Mouse (Mus musculus) liver, embryonic 14.5 days (tissue): Measurements from ENCODE around the gene Mfsd14b. TPM values are rescaled to one million over a fixed set of nuclear protein-coding genes. Genes with fewer than 3 reads are reported as not detected.

Experiments
- ATAC-seq: fragments of 200-750 bp; cut with Nextera tagmentation; 2 replicates; pipeline ENCODE4 v1.8.0; 2017; ENCODE audit warnings: moderate number of reproducible peaks, mild to moderate bottlenecking, moderate library complexity; ENCODE audit not compliant: insufficient read depth
- DNase-seq, 3 experiments: peaks; one replicate each; pipeline ENCODE4 v3.0.0-alpha.2; 2012 to 2013; ENCODE audit warnings: low read depth in 3 of 3, low spot score in 3 of 3
- H3K27ac ChIP-seq: fragments of 300-500 bp; sonication (generic); 2 replicates; pipeline ENCODE4 v1.5.1; 2014; ENCODE audit warnings: moderate library complexity, mild to moderate bottlenecking, control low read depth, inconsistent platforms
- H3K27me3 ChIP-seq: fragments of 300-500 bp; sonication (generic); 2 replicates; pipeline ENCODE4 v1.6.1; 2014; ENCODE audit warnings: mild to moderate bottlenecking, low read length, moderate library complexity; ENCODE audit not compliant: control insufficient read depth, insufficient read depth
- H3K36me3 ChIP-seq: fragments of 300-500 bp; sonication (generic); replicated peaks from 2 replicates; pipeline ENCODE4 v1.6.1; 2014; ENCODE audit warnings: low read depth; ENCODE audit not compliant: control insufficient read depth, insufficient read depth
- H3K4me1 ChIP-seq, 2 experiments: fragments of 200-500 bp in 1 of 2; fragments of 300-500 bp in 1 of 2; sonication (generic) in 1 of 2; replicated peaks; 2 replicates each; pipeline ENCODE4 v1.6.1; 2012 to 2014; ENCODE audit warnings: antibody characterized with exemption in 1 of 2, inconsistent platforms in 1 of 2, low read length in 1 of 2; ENCODE audit not compliant: control insufficient read depth in 2 of 2, insufficient read depth in 2 of 2
- H3K4me2 ChIP-seq: fragments of 300-500 bp; sonication (generic); 2 replicates; pipeline ENCODE4 v1.6.1; 2014; ENCODE audit warnings: low read depth, mild to moderate bottlenecking, control low read depth, moderate library complexity
- H3K4me3 ChIP-seq, 2 experiments: fragments of 200-500 bp in 1 of 2; fragments of 300-500 bp in 1 of 2; sonication (generic) in 1 of 2; 2 replicates each; pipeline ENCODE4 v1.5.1; 2012 to 2014; ENCODE audit warnings: low read depth in 2 of 2, low read length in 2 of 2, mild to moderate bottlenecking in 2 of 2, control low read depth in 1 of 2, inconsistent platforms in 1 of 2, moderate library complexity in 1 of 2; ENCODE audit not compliant: insufficient read depth in 1 of 2
- H3K9ac ChIP-seq: fragments of 300-500 bp; sonication (generic); replicated peaks from 2 replicates; pipeline ENCODE4 v1.6.1; 2014; ENCODE audit warnings: mild to moderate bottlenecking, control low read depth, moderate library complexity
- H3K9me3 ChIP-seq: fragments of 300-500 bp; sonication (generic); 2 replicates; pipeline ENCODE4 v1.6.1; 2016; ENCODE audit warnings: low read length, mixed read lengths; ENCODE audit not compliant: control insufficient read depth
- CTCF ChIP-seq: IDR thresholded peaks from 2 replicates; pipeline ENCODE4 v1.5.1; 2016; ENCODE audit warnings: antibody characterized with exemption, low read depth, control low read depth
- EP300 ChIP-seq: IDR thresholded peaks from 2 replicates; pipeline ENCODE4 v1.6.1; 2016; ENCODE audit warnings: antibody characterized with exemption, low read depth
- WGBS: fragments of 180-500 bp; shearing (Covaris S2); extraction: QIAGEN DNeasy Blood & Tissue Kit; methylation state at CpG from one replicate; pipeline ENCODE4 v1.1.7; 2014; ENCODE audit not compliant: insufficient replicate concordance; 5-methylcytosine and 5-hydroxymethylcytosine counted together
- polyA plus RNA-seq, 2 experiments: library from polyadenylated mRNA; depleted of rRNA in 1 of 2; stranded (reverse) in 1 of 2; unstranded in 1 of 2; fragments of >200 nt; fragmentation: Nextera tagmentation in 1 of 2; extraction: Ambion mirVana in 1 of 2; gene quantifications; 2 replicates each; pipeline versions ENCODE4 v1.2.1 to v1.2.3; 2012 to 2014

The Mfsd14b gene
- polyA plus RNA-seq, 2 experiments = 14.3 to 41.2 TPM

GRCm38 (mm10) chr13:65097018-65097417, 15.8 kb downstream of the Mfsd14b start:
- no peak overlapping the region for H3K27ac ChIP-seq
- H3K9me3 ChIP-seq = no peaks in the 10 kb centered on the region
- peaks cover 0 to 3% of the 10 kb centered on the region in 2 experiments; a peak in 1 of 4 replicates for H3K4me1 ChIP-seq
- H3K4me3 ChIP-seq = no peak overlapping the region
- peaks cover 4% of the 10 kb centered on the region; the same call in 1 of the 2 replicates for H3K36me3 ChIP-seq
- DNase-seq = no peak
- H3K27me3 ChIP-seq = no peaks in the 10 kb centered on the region
- H3K9ac ChIP-seq = no peak overlapping the region
- no peak for TF ChIP-seq CTCF
- no peak for TF ChIP-seq EP300
- H3K4me2 ChIP-seq = no peak overlapping the region
- no peak for ATAC-seq

- ATAC-seq = no peak
- no peak for DNase-seq
- H3K4me1 ChIP-seq = peaks cover 0 to 3% of the 10 kb centered on the region in 2 experiments; a peak in 1 of 4 replicates
- peaks cover 4% of the 10 kb centered on the region; the same call in 1 of the 2 replicates for H3K36me3 ChIP-seq
- no peaks in the 10 kb centered on the region for H3K27me3 ChIP-seq
- H3K4me3 ChIP-seq = no peak overlapping the region
- H3K9me3 ChIP-seq = no peaks in the 10 kb centered on the region
- 76% methylated on average over 4 of the region's 4 CpGs for WGBS
- no peak overlapping the region for H3K4me2 ChIP-seq
- H3K27ac ChIP-seq = no peak overlapping the region
- H3K9ac ChIP-seq = no peak overlapping the region
- TF ChIP-seq EP300 = no peak
- no peak for TF ChIP-seq CTCF
Observed at GRCm38 (mm10) chr13:65095923-65096322, 16.9 kb downstream of the Mfsd14b start.

GRCm38 (mm10) chr13:65069969-65070368, 42.8 kb downstream of the Mfsd14b start:
- no peak overlapping the region for H3K4me3 ChIP-seq
- H3K9me3 ChIP-seq = no peaks in the 10 kb centered on the region
- H3K27me3 ChIP-seq = no peaks in the 10 kb centered on the region
- 76% methylated on average over 2 of the region's 2 CpGs for WGBS
- no peak overlapping the region for H3K4me2 ChIP-seq
- no peak for ATAC-seq
- no peak for DNase-seq
- TF ChIP-seq CTCF (no peak), EP300 (no peak)
- no peak overlapping the region for H3K9ac ChIP-seq
- H3K4me1 ChIP-seq = no peaks in the 10 kb centered on the region
- no peak overlapping the region for H3K27ac ChIP-seq
- H3K36me3 ChIP-seq = peaks cover 14% of the 10 kb centered on the region

DNA sequence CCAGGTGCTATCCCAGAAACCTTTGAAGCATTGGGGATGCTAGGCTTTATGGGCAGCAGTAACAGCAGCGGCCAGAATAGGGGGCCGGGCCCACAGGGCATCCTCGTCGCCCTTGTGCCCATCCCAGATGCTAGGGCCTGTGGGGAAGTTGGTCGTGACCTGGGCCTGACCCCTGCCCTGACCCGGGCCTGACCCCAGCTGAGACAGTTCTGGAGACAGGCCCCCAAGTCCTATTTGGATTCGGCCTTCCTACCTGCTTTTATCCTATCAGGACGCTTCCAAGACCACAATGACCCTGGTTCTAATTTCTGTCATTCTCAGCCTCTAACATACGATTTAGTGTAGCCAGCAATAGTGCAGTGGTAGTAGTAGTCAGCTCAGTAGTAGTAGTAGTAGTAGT, 60.1 kb downstream of the Mfsd14b start, which contains the start of gene Prss47:
Prss47 (minus strand) TSS at position 101 of the 400 bp plus-strand sequence.
- H3K9me3 ChIP-seq = no peaks in the 10 kb centered on the region
- 65% methylated on average over 9 of the region's 9 CpGs for WGBS
- no peak within 1 kb of the TSS for H3K4me3 ChIP-seq
- no peak within 1 kb of the TSS for H3K27ac ChIP-seq
- no peak within 1 kb of the TSS for H3K4me2 ChIP-seq
- no peak for DNase-seq
- TF ChIP-seq CTCF = no peak
- no peak for TF ChIP-seq EP300
- no peaks in the 10 kb centered on the region for H3K27me3 ChIP-seq
- H3K4me1 ChIP-seq = no peaks in the 10 kb centered on the region
- H3K9ac ChIP-seq = no peak within 1 kb of the TSS
- ATAC-seq = no peak
- H3K36me3 ChIP-seq = no peaks in the 10 kb centered on the region

DNA sequence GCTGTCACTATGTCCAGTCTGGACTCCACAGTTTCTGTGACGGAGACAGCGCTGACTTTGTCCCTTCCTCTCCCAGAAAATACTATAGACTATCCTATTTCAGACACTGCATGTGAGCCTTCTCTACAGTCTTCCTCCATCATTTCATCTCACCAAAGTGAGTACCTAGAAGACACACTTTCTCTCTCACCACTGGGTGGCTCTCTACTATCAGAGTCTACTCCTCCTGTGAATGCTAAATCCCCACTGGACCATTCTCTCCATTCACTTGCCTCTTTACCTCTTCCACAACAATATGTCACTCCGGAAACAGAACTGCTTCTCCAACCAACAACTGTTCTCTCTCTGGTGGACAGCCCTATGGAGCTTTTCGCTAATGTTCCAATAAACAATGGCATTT, 77.7 kb downstream of the Mfsd14b start:
- H3K9me3 ChIP-seq = no peaks in the 10 kb centered on the region
- TF ChIP-seq CTCF (peak; percentile 49), EP300 (no peak)
- H3K4me1 ChIP-seq = no peaks in the 10 kb centered on the region
- no peak overlapping the region for H3K4me3 ChIP-seq
- H3K27ac ChIP-seq = no peak overlapping the region
- 48% methylated on average over 4 of the region's 4 CpGs for WGBS
- no peak overlapping the region for H3K4me2 ChIP-seq
- no peaks in the 10 kb centered on the region for H3K27me3 ChIP-seq
- DNase-seq (no peak), ATAC-seq (peak; percentile 43; the same call in 1 of the 2 replicates)
- no peaks in the 10 kb centered on the region for H3K36me3 ChIP-seq
- no peak overlapping the region for H3K9ac ChIP-seq

GRCm38 (mm10) chr13:65032758-65033157, 80.0 kb downstream of the Mfsd14b start, which contains the start of gene Spata31d1c:
TSS of gene Spata31d1c (plus strand) at chr13:65033058.
- TF ChIP-seq CTCF = no peak
- no peak for TF ChIP-seq EP300
- ATAC-seq (no peak), DNase-seq (no peak)
- H3K9ac ChIP-seq = no peak within 1 kb of the TSS
- no peaks in the 10 kb centered on the region for H3K36me3 ChIP-seq
- H3K9me3 ChIP-seq = no peaks in the 10 kb centered on the region
- H3K4me3 ChIP-seq = no peak within 1 kb of the TSS
- H3K27me3 ChIP-seq = no peaks in the 10 kb centered on the region
- H3K27ac ChIP-seq = no peak within 1 kb of the TSS
- H3K4me1 ChIP-seq = no peaks in the 10 kb centered on the region
- no peak within 1 kb of the TSS for H3K4me2 ChIP-seq

Other genes with a start within 250 kb of the Mfsd14b start
- under 0.01 TPM in 1 of 2 replicates, not detected in the other for gene Cntnap3, start 209.0 kb downstream of the Mfsd14b start, polyA plus RNA-seq (2012; rRNA removed)
- gene Cntnap3, start 209.0 kb downstream of the Mfsd14b start, polyA plus RNA-seq (2014; fragmentation: Nextera tagmentation; extraction: Ambion mirVana) = not detected in 2 replicates
- not detected in 2 replicates for gene Spata31, start 195.6 kb downstream of the Mfsd14b start, polyA plus RNA-seq (2012; rRNA removed)
- not detected in 2 replicates for gene Spata31, start 195.6 kb downstream of the Mfsd14b start, polyA plus RNA-seq (2014; fragmentation: Nextera tagmentation; extraction: Ambion mirVana)
- gene Spata31d1c, start 79.9 kb downstream of the Mfsd14b start, polyA plus RNA-seq (2012; rRNA removed) = not detected in 2 replicates
- gene Spata31d1c, start 79.9 kb downstream of the Mfsd14b start, polyA plus RNA-seq (2014; fragmentation: Nextera tagmentation; extraction: Ambion mirVana) = not detected in 2 replicates
- gene Prss47, start 60.2 kb downstream of the Mfsd14b start, polyA plus RNA-seq (2012; rRNA removed) = not detected in 2 replicates
- gene Prss47, start 60.2 kb downstream of the Mfsd14b start, polyA plus RNA-seq (2014; fragmentation: Nextera tagmentation; extraction: Ambion mirVana) = not detected in 2 replicates
- not detected in 2 replicates for gene Olfr465-ps1, start 25.1 kb upstream of the Mfsd14b start, polyA plus RNA-seq (2012; rRNA removed)
- gene Olfr465-ps1, start 25.1 kb upstream of the Mfsd14b start, polyA plus RNA-seq (2014; fragmentation: Nextera tagmentation; extraction: Ambion mirVana) = not detected in 2 replicates
- not detected in 2 replicates for gene Olfr466, start 37.3 kb upstream of the Mfsd14b start, polyA plus RNA-seq (2012; rRNA removed)
- gene Olfr466, start 37.3 kb upstream of the Mfsd14b start, polyA plus RNA-seq (2014; fragmentation: Nextera tagmentation; extraction: Ambion mirVana) = not detected in 2 replicates
- not detected in 2 replicates for gene Nlrp4f, start 93.0 kb upstream of the Mfsd14b start, polyA plus RNA-seq (2012; rRNA removed)
- gene Nlrp4f, start 93.0 kb upstream of the Mfsd14b start, polyA plus RNA-seq (2014; fragmentation: Nextera tagmentation; extraction: Ambion mirVana) = 0.17 TPM in 1 of 2 replicates, not detected in the other
- gene Gm10775, start 146.6 kb upstream of the Mfsd14b start, polyA plus RNA-seq (2012; rRNA removed) = not detected in 2 replicates
- gene Gm10775, start 146.6 kb upstream of the Mfsd14b start, polyA plus RNA-seq (2014; fragmentation: Nextera tagmentation; extraction: Ambion mirVana) = not detected in 2 replicates
- gene Zfp369, start 165.8 kb upstream of the Mfsd14b start, polyA plus RNA-seq (2012; rRNA removed) = 6.8 and 8.9 TPM in 2 replicates
- 4.3 and 4.5 TPM in 2 replicates for gene Zfp369, start 165.8 kb upstream of the Mfsd14b start, polyA plus RNA-seq (2014; fragmentation: Nextera tagmentation; extraction: Ambion mirVana)